Mouse (Mus musculus): ENCODE measurements around the gene Ehd4. TPM values are rescaled to one million over a fixed set of nuclear protein-coding genes. Genes with fewer than 3 reads are reported as not detected.

The Ehd4 gene
- polyA plus RNA-seq, 1 experiment from 2014 or later: 60.8 TPM

GRCm38 (mm10) chr2:120150571-120150970, 3.8 kb downstream of the Ehd4 start:
- H3K27ac ChIP-seq (replicated peaks; ENCODE audit: low read depth, low read length): no peak overlapping the region
- H3K9me3 ChIP-seq (ENCODE audit: control insufficient read depth, low read length): no peaks in the 10 kb centered on the region
- ATAC-seq (ENCODE audit: low read depth): no peak
- WGBS: 65% methylated on average over 3 of the region's 3 CpGs
- DNase-seq (ENCODE audit: low spot score): no peak
- H3K27me3 ChIP-seq (replicated peaks; ENCODE audit: control insufficient read depth, insufficient read depth, low read length): no peaks in the 10 kb centered on the region
- no peak overlapping the region for H3K9ac ChIP-seq (ENCODE audit: low read depth, low read length)
- peaks cover 3% of the 10 kb centered on the region; the same call in 1 of the 2 replicates for H3K4me1 ChIP-seq (ENCODE audit: control insufficient read depth, insufficient read depth, low read length)
- no peaks in the 10 kb centered on the region for H3K36me3 ChIP-seq (ENCODE audit: control insufficient read depth, insufficient read depth, low read length)
- H3K4me3 ChIP-seq (ENCODE audit: low read depth, low read length): no peak overlapping the region
- no peak overlapping the region for H3K4me2 ChIP-seq (ENCODE audit: low read depth, low read length)

- Histone ChIP-seq H3K4me2 (ENCODE audit: low read depth, low read length) (no peak overlapping the region), H3K4me1 (ENCODE audit: control insufficient read depth, insufficient read depth, low read length) (peaks cover 3% of the 10 kb centered on the region; the same call in 1 of the 2 replicates), H3K36me3 (ENCODE audit: control insufficient read depth, insufficient read depth, low read length) (no peaks in the 10 kb centered on the region), H3K27me3 (replicated peaks; ENCODE audit: control insufficient read depth, insufficient read depth, low read length) (no peaks in the 10 kb centered on the region), H3K4me3 (ENCODE audit: low read depth, low read length) (no peak overlapping the region), H3K9ac (ENCODE audit: low read depth, low read length) (no peak overlapping the region), H3K27ac (replicated peaks; ENCODE audit: low read depth, low read length) (no peak overlapping the region), H3K9me3 (ENCODE audit: control insufficient read depth, low read length) (no peaks in the 10 kb centered on the region)
- ATAC-seq (ENCODE audit: low read depth) (no peak), DNase-seq (ENCODE audit: low spot score) (no peak)
- 81% methylated on average over 7 of the region's 7 CpGs for WGBS
These were observed 4.8 kb downstream of the Ehd4 start for GRCm38 (mm10) chr2:120149634-120150033.

- ATAC-seq (ENCODE audit: low read depth): no peak
- no peak overlapping the region for H3K27ac ChIP-seq (replicated peaks; ENCODE audit: low read depth, low read length)
- DNase-seq (ENCODE audit: low spot score): no peak
- H3K9ac ChIP-seq (ENCODE audit: low read depth, low read length): no peak overlapping the region
- H3K27me3 ChIP-seq (replicated peaks; ENCODE audit: control insufficient read depth, insufficient read depth, low read length): no peaks in the 10 kb centered on the region
- H3K4me2 ChIP-seq (ENCODE audit: low read depth, low read length): no peak overlapping the region
- WGBS: 72% methylated on average over 3 of the region's 3 CpGs
- no peaks in the 10 kb centered on the region for H3K9me3 ChIP-seq (ENCODE audit: control insufficient read depth, low read length)
- H3K36me3 ChIP-seq (ENCODE audit: control insufficient read depth, insufficient read depth, low read length): no peaks in the 10 kb centered on the region
- no peaks in the 10 kb centered on the region for H3K4me1 ChIP-seq (ENCODE audit: control insufficient read depth, insufficient read depth, low read length)
- no peak overlapping the region for H3K4me3 ChIP-seq (ENCODE audit: low read depth, low read length)
These were observed 6.4 kb downstream of the Ehd4 start for GRCm38 (mm10) chr2:120147999-120148398.

- no peaks in the 10 kb centered on the region for H3K27me3 ChIP-seq (replicated peaks; ENCODE audit: control insufficient read depth, insufficient read depth, low read length)
- H3K27ac ChIP-seq (replicated peaks; ENCODE audit: low read depth, low read length): no peak overlapping the region
- H3K9me3 ChIP-seq (ENCODE audit: control insufficient read depth, low read length): no peaks in the 10 kb centered on the region
- no peak overlapping the region for H3K4me3 ChIP-seq (ENCODE audit: low read depth, low read length)
- no peaks in the 10 kb centered on the region for H3K4me1 ChIP-seq (ENCODE audit: control insufficient read depth, insufficient read depth, low read length)
- ATAC-seq (ENCODE audit: low read depth) (no peak), DNase-seq (ENCODE audit: low spot score) (no peak)
- no peak overlapping the region for H3K4me2 ChIP-seq (ENCODE audit: low read depth, low read length)
- H3K9ac ChIP-seq (ENCODE audit: low read depth, low read length): no peak overlapping the region
- WGBS: 44% methylated on average over 2 of the region's 2 CpGs
- no peaks in the 10 kb centered on the region for H3K36me3 ChIP-seq (ENCODE audit: control insufficient read depth, insufficient read depth, low read length)
These were observed 7.0 kb downstream of the Ehd4 start for GRCm38 (mm10) chr2:120147364-120147763.

GRCm38 (mm10) chr2:120146543-120146942, 7.9 kb downstream of the Ehd4 start:
- no peaks in the 10 kb centered on the region for H3K4me1 ChIP-seq (ENCODE audit: control insufficient read depth, insufficient read depth, low read length)
- H3K4me2 ChIP-seq (ENCODE audit: low read depth, low read length): no peak overlapping the region
- no peaks in the 10 kb centered on the region for H3K9me3 ChIP-seq (ENCODE audit: control insufficient read depth, low read length)
- no peaks in the 10 kb centered on the region for H3K27me3 ChIP-seq (replicated peaks; ENCODE audit: control insufficient read depth, insufficient read depth, low read length)
- H3K9ac ChIP-seq (ENCODE audit: low read depth, low read length): no peak overlapping the region
- no peaks in the 10 kb centered on the region for H3K36me3 ChIP-seq (ENCODE audit: control insufficient read depth, insufficient read depth, low read length)
- ATAC-seq (ENCODE audit: low read depth) (no peak), DNase-seq (ENCODE audit: low spot score) (no peak)
- H3K27ac ChIP-seq (replicated peaks; ENCODE audit: low read depth, low read length): no peak overlapping the region
- 61% methylated on average over 2 of the region's 2 CpGs for WGBS
- no peak overlapping the region for H3K4me3 ChIP-seq (ENCODE audit: low read depth, low read length)

GRCm38 (mm10) chr2:120144390-120144789, 10.0 kb downstream of the Ehd4 start:
- 67% methylated on average over 4 of the region's 4 CpGs for WGBS
- H3K27me3 ChIP-seq (replicated peaks; ENCODE audit: control insufficient read depth, insufficient read depth, low read length): no peaks in the 10 kb centered on the region
- no peak overlapping the region for H3K4me2 ChIP-seq (ENCODE audit: low read depth, low read length)
- no peaks in the 10 kb centered on the region for H3K36me3 ChIP-seq (ENCODE audit: control insufficient read depth, insufficient read depth, low read length)
- no peak overlapping the region for H3K9ac ChIP-seq (ENCODE audit: low read depth, low read length)
- H3K9me3 ChIP-seq (ENCODE audit: control insufficient read depth, low read length): no peaks in the 10 kb centered on the region
- no peak overlapping the region for H3K27ac ChIP-seq (replicated peaks; ENCODE audit: low read depth, low read length)
- no peaks in the 10 kb centered on the region for H3K4me1 ChIP-seq (ENCODE audit: control insufficient read depth, insufficient read depth, low read length)
- ATAC-seq (ENCODE audit: low read depth) (no peak), DNase-seq (ENCODE audit: low spot score) (no peak)
- no peak overlapping the region for H3K4me3 ChIP-seq (ENCODE audit: low read depth, low read length)

GRCm38 (mm10) chr2:120142336-120142735, 12.1 kb downstream of the Ehd4 start:
- Histone ChIP-seq H3K4me1 (ENCODE audit: control insufficient read depth, insufficient read depth, low read length) (no peaks in the 10 kb centered on the region), H3K36me3 (ENCODE audit: control insufficient read depth, insufficient read depth, low read length) (no peaks in the 10 kb centered on the region), H3K4me3 (ENCODE audit: low read depth, low read length) (no peak overlapping the region), H3K9me3 (ENCODE audit: control insufficient read depth, low read length) (no peaks in the 10 kb centered on the region), H3K27me3 (replicated peaks; ENCODE audit: control insufficient read depth, insufficient read depth, low read length) (no peaks in the 10 kb centered on the region), H3K27ac (replicated peaks; ENCODE audit: low read depth, low read length) (no peak overlapping the region), H3K9ac (ENCODE audit: low read depth, low read length) (no peak overlapping the region), H3K4me2 (ENCODE audit: low read depth, low read length) (no peak overlapping the region)
- WGBS: 76% methylated on average over 5 of the region's 5 CpGs
- ATAC-seq (ENCODE audit: low read depth): no peak
- DNase-seq (ENCODE audit: low spot score): no peak

- Histone ChIP-seq H3K27me3 (replicated peaks; ENCODE audit: control insufficient read depth, insufficient read depth, low read length) (no peaks in the 10 kb centered on the region), H3K36me3 (ENCODE audit: control insufficient read depth, insufficient read depth, low read length) (no peaks in the 10 kb centered on the region)
These were observed 12.7 kb downstream of the Ehd4 start for GRCm38 (mm10) chr2:120141671-120142070.

GRCm38 (mm10) chr2:120140326-120140725, 14.1 kb downstream of the Ehd4 start:
- ATAC-seq (ENCODE audit: low read depth) (no peak), DNase-seq (ENCODE audit: low spot score) (no peak)
- Histone ChIP-seq H3K4me3 (ENCODE audit: low read depth, low read length) (no peak overlapping the region), H3K27me3 (replicated peaks; ENCODE audit: control insufficient read depth, insufficient read depth, low read length) (no peaks in the 10 kb centered on the region), H3K27ac (replicated peaks; ENCODE audit: low read depth, low read length) (no peak overlapping the region), H3K36me3 (ENCODE audit: control insufficient read depth, insufficient read depth, low read length) (no peaks in the 10 kb centered on the region), H3K9me3 (ENCODE audit: control insufficient read depth, low read length) (no peaks in the 10 kb centered on the region), H3K4me1 (ENCODE audit: control insufficient read depth, insufficient read depth, low read length) (no peaks in the 10 kb centered on the region), H3K9ac (ENCODE audit: low read depth, low read length) (no peak overlapping the region), H3K4me2 (ENCODE audit: low read depth, low read length) (no peak overlapping the region)
- 78% methylated on average over 5 of the region's 5 CpGs for WGBS

More at GRCm38 (mm10) chr2:120141671-120142070, 12.7 kb downstream of the Ehd4 start:
- 89% methylated on average over 1 of the region's 1 CpGs for WGBS
- Histone ChIP-seq H3K9me3 (ENCODE audit: control insufficient read depth, low read length) (no peaks in the 10 kb centered on the region), H3K27ac (replicated peaks; ENCODE audit: low read depth, low read length) (no peak overlapping the region), H3K4me3 (ENCODE audit: low read depth, low read length) (no peak overlapping the region), H3K4me1 (ENCODE audit: control insufficient read depth, insufficient read depth, low read length) (no peaks in the 10 kb centered on the region), H3K9ac (ENCODE audit: low read depth, low read length) (no peak overlapping the region), H3K4me2 (ENCODE audit: low read depth, low read length) (no peak overlapping the region)
- DNase-seq (ENCODE audit: low spot score) (no peak), ATAC-seq (ENCODE audit: low read depth) (no peak)

Data from embryonic facial prominence, embryonic 14.5 days (tissue).